Mouse (Mus musculus): Measurements from ENCODE around the gene A630073D07Rik.
"Not testable (repeated sequence)": the region's sequence is repeated elsewhere in the genome, so short reads cannot be mapped to it uniquely, and the experiment has no call there.

Gene A630073D07Rik

DNA sequence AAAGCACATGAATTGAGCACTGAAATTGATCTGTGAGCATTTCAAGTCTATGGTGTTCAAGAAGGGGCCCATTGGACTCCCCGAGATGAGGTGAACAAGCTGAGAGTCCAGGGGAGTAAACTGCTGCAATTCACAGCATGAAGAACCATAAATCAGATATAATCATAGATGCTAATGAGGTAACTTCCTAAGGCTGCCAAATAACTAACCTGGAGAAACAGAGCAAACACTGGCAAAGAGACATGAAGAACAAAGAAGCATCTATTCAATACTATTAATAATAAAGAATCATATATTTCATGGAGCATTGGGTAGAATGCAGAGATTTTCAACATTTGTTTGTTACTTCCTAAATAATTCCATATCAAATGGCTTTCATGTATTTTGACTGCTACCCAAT is at the start of gene A630073D07Rik:
Gene A630073D07Rik, minus strand, starts transcription at position 101 of the 400 bp plus-strand sequence.
- DNase-seq (ENCODE audit: low spot score in 2 of 2) = no peak

- no peak for DNase-seq (ENCODE audit: low spot score in 2 of 2)
Observed at GRCm38 (mm10) chr6:132700907-132701306, 49.6 kb upstream of the A630073D07Rik start, which contains the start of gene Tas2r121. Tas2r121 (minus strand) TSS chr6:132701007.

DNA sequence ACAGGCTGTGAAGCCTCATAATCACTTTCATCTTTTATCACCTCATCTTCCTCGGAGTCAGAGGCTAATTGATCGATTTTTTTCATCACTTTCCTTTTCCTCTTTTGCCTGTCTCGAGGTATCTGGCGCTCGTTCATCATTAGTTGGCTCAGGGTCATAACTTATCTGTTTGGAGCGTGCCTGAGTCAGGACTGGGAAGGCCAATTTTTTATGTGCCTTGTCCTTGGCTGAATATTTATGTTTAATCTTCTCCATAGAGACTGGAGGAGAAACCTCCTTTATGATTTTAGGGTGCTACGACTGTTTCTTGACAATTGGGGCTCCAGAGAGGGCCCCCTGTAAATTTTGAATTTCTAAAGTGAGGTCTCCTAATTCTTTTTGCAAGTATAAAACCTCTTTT is 40.3 kb upstream of the A630073D07Rik start:
- not testable (repeated sequence) for DNase-seq (ENCODE audit: low spot score in 2 of 2)

DNA sequence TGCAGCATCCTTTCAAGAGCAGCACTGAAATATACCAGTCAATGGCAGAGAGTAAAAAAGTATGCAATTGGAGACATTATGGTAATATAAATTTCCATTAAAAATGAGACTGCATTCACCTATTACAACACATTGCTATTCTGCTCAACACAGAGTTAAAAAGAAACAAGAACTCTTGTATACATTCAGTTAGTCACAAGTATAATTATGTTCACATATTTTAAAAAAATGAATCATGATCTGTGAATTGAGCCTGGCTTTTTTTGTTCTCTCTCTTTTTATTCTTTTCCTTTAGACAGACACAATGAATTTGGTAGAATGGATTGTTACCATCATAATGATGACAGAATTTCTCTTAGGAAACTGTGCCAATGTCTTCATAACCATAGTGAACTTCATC is 5.3 kb upstream of the A630073D07Rik start, which contains the start of gene Tas2r120:
Gene Tas2r120, plus strand, starts transcription at position 301 of the 400 bp plus-strand sequence.
- DNase-seq (ENCODE audit: low spot score in 2 of 2) = no peak

- no peak for DNase-seq (ENCODE audit: low spot score in 2 of 2)
Observed at GRCm38 (mm10) chr6:132649399-132649798, 1.9 kb downstream of the A630073D07Rik start.

- DNase-seq (ENCODE audit: low spot score in 2 of 2) = not testable (repeated sequence)
Observed at GRCm38 (mm10) chr6:132595613-132596012, 55.7 kb downstream of the A630073D07Rik start, which contains the start of gene Prp2. Prp2 (plus strand) TSS chr6:132595913.
